Mouse (Mus musculus) inflammation-experienced regulatory T-cells, adult 6 months (primary cell): ENCODE data around the gene Pcsk1n. TPM values are rescaled to one million over a fixed set of nuclear protein-coding genes. Genes with fewer than 3 reads are reported as not detected.
"Not testable (repeated sequence)": the region's sequence is repeated elsewhere in the genome, so short reads cannot be mapped to it uniquely, and the experiment has no call there.

Experiments used
- ATAC-seq: one replicate; pipeline ENCODE4 v1.8.0; 2017
- polyA plus RNA-seq, 3 experiments: library from polyadenylated mRNA; unstranded; fragments of 100-300 nt; shearing (Covaris generic); gene quantifications; one replicate each; pipeline ENCODE4 v1.2.1; 2017

The Pcsk1n gene
- not detected for polyA plus RNA-seq

GRCm38 (mm10) chrX:7919601-7920383 lies at the start of gene Pcsk1n:
Gene Pcsk1n (plus strand): TSS chrX:7919822.
- ATAC-seq = no peak

GRCm38 (mm10) chrX:7869826-7870225 lies 49.8 kb upstream of the Pcsk1n start:
- no peak for ATAC-seq

DNA sequence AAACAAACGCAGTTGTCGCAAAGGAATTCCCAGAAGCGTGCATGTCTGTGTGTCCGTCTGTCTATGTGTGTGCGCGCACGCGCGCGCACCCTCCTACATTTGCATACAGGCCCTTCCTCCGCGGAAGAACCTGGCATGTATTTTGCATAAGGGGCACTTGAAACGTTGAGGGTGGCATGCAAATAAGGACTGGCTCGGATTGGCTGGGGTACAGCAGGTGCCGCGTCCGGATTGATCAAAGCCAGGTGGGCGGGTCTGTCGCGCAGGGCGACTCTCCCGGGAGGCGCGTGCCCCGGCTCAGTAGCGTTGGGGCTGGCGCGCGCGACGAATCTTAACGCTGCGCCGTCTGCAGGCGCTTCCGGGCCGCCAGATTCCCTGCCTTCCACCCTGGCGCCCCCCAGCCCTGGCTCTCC lies 41.6 kb upstream of the Pcsk1n start, which contains the start of gene Pim2:
Gene Pim2, plus strand, starts transcription at position 256 of the 413 bp plus-strand sequence.
- ATAC-seq = peak; percentile 90

- no peak for ATAC-seq
Measured at GRCm38 (mm10) chrX:7878495-7878894, 41.1 kb upstream of the Pcsk1n start.

DNA sequence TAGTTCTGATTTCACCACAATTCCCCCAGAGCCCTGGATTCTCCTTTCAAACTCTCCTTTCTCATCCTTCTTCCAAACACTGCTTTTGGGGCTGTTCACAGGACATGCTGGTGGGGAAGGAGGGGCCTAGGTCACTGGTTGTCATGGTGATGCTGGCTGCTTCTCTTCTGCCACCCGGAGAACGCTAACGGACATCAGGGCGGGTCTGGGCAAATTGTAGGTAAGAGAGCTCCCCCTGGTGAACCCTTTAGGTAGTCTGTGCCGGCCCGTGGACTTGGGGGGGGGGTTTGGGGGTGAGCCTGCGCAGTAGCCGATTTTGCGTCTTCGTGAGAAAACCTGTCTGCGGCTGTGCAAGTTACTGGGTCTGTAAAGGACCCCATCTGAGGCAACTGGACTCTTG lies 39.8 kb upstream of the Pcsk1n start:
- peak; percentile 29 for ATAC-seq

GRCm38 (mm10) chrX:7883841-7884567 lies 35.6 kb upstream of the Pcsk1n start, which contains the start of gene Slc35a2:
Gene Slc35a2 (plus strand): TSS chrX:7884028.
- ATAC-seq = peak; percentile 71

DNA sequence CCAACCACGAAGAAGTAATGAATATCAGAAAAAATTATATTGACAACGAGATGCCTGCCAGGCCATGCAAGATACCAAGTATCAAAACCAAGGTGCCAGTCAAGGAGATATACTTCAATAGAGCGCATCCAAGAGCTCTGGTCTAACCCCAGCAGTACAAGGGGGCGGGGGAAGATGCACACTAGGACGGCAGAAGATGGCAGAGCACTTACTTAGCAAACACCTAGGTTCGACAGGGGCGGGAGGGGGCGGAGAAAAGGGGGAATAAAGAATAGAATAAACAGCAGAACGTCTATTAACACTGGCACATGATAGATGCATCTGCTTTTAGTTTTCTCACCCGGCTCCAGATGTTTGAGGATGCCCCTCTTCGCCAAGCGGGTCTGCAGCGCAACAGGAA lies 21.4 kb upstream of the Pcsk1n start:
- ATAC-seq = no peak

DNA sequence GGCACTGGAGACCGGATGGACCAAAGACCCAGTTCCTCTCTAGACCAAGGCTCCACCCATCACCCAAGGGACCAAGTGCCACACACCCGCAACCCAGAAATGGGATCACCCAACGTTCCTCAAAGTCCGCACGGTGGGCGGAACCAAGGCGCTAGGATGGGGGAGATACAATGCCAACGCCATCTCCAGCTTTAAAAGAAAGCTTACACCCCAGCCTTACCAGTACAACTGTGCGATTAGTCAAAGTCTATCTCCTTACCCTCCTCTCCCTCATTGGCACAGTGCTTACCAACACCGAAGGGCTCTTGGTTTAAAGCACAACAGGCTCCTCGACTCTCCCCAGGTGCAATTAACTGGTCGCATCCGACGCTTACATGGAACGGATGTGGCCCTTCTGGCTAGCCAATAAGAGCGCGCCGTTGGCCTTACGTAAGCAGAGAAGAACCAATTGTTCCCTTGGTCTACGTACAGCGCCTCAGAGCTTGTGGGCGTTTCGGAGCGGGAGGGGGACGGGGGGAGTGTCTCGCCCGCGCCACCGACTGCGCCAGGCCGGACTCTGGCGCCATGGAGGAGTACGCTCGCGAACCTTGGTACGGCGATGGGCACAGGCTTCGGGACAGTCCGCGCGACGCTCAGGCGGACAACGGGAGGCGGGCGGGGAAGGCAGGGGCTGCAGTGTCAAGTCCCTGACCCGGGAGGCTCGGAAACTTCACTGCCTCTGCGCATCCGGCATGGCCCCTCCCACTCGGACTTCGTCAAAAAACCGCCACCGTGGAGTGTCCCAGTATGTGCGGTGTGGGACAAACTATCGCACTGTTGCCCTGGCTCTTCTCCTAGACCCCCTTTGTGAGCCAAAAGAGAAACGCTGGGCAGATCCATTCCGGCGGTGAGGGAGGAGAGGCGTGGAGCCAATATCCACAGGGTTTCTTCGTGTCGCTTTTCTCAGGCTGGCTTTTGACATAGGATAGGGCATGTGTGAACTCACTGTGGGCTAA lies 20.4 kb upstream of the Pcsk1n start, which contains the start of the genes Pqbp1 and Timm17b:
Gene Pqbp1, minus strand, starts transcription at position 390 of the 995 bp plus-strand sequence.
Gene Timm17b, plus strand, starts transcription at position 478 of the 995 bp plus-strand sequence.
- ATAC-seq = peak; percentile 96

DNA sequence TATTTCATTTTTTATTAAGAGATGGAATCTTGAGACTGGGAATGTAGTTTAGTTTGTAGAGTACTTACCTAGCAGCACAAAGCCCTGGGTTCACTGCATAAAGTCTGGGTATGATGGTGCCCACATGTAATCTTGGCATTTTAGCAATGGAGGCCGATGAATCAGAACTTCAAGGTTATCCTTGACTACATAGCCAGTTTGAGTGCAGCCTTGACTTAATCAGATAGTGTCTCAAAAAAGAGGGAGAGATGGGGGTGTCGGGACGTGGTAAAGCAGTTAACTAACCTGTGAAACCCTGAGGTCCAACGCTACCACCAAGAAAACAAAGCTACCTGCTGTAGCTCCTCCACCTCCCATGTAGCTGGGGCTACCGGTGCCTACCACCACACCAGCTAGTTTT lies 15.2 kb upstream of the Pcsk1n start:
- no peak for ATAC-seq

GRCm38 (mm10) chrX:7907735-7908134 lies 11.9 kb upstream of the Pcsk1n start, which contains the start of gene Gm10491:
Gene Gm10491 (minus strand): TSS chrX:7907835.
- ATAC-seq = no peak

- ATAC-seq = not testable (repeated sequence)
Measured at GRCm38 (mm10) chrX:7909242-7909641, 10.4 kb upstream of the Pcsk1n start, which contains the start of gene Gm10490. Gene Gm10490 (plus strand): TSS chrX:7909542.

GRCm38 (mm10) chrX:7910473-7910872 lies 9.1 kb upstream of the Pcsk1n start:
- ATAC-seq = no peak

DNA sequence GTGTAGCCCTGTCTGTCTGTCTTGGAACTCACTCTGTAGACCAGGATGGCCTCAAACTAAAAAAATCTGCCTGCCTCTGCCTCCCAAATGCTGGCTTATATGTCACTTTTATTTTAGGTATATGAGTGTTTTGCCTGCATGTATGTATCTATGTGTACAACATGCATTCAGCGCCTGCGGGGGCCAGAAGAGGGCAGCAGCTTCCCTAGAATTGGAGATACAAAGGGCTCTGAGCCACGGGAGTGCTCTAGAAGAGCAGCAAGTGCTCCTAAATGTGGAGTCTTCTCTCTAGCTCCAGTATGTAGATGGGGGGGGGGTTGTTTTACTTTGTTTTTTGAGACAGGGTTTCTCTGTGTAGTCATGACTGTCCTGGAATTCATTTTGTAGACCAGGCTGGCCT lies 4.0 kb upstream of the Pcsk1n start:
- not testable (repeated sequence) for ATAC-seq

- ATAC-seq = not testable (repeated sequence)
Measured at GRCm38 (mm10) chrX:7917960-7918359, 1.7 kb upstream of the Pcsk1n start.

DNA sequence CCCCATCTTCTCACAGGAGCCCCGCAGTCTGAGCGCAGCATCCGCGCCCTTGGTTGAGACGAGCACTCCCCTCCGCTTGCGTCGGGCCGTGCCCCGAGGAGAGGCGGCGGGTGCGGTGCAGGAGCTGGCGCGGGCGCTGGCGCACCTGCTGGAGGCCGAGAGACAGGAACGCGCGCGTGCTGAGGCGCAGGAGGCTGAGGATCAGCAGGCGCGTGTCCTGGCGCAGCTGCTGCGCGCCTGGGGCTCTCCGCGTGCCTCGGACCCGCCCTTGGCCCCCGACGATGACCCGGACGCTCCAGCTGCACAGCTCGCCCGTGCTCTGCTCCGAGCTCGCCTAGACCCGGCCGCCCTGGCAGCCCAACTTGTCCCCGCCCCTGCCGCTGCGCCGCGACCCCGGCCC lies 2.4 kb downstream of the Pcsk1n start:
- no peak for ATAC-seq

GRCm38 (mm10) chrX:7926266-7926665 lies 6.6 kb downstream of the Pcsk1n start:
- no peak for ATAC-seq

GRCm38 (mm10) chrX:7927116-7927515 lies 7.5 kb downstream of the Pcsk1n start:
- ATAC-seq = no peak

GRCm38 (mm10) chrX:7928270-7928790 lies 8.7 kb downstream of the Pcsk1n start, which contains the start of gene Eras:
Gene Eras (minus strand): TSS chrX:7928607.
- ATAC-seq = no peak

GRCm38 (mm10) chrX:7936874-7937273 lies 17.3 kb downstream of the Pcsk1n start:
- ATAC-seq = no peak

- no peak for ATAC-seq
Measured at GRCm38 (mm10) chrX:7937667-7938066, 18.0 kb downstream of the Pcsk1n start.

- no peak for ATAC-seq
Measured at GRCm38 (mm10) chrX:7945618-7946017, 26.0 kb downstream of the Pcsk1n start.
